Mouse (Mus musculus) bone marrow, adult 2 months (tissue): ENCODE measurements around the gene Nrip1. TPM values are rescaled to one million over a fixed set of nuclear protein-coding genes. Genes with fewer than 3 reads are reported as not detected.

Experiments used
- H3K27ac ChIP-seq: fragments of 200-500 bp; 2 replicates; pipeline ENCODE4 v1.5.1; 2012; ENCODE audit warnings: low read depth, mild to moderate bottlenecking, control low read depth, inconsistent platforms, low read length; ENCODE audit not compliant: control insufficient read depth, poor library complexity, insufficient read depth
- H3K4me1 ChIP-seq: fragments of 200-500 bp; 2 replicates; pipeline ENCODE4 v1.6.1; 2011; ENCODE audit warnings: low read length; ENCODE audit not compliant: control insufficient read depth, insufficient read depth
- H3K4me3 ChIP-seq: fragments of 200-500 bp; replicated peaks from 2 replicates; pipeline ENCODE3; 2011; ENCODE audit warnings: mild to moderate bottlenecking, low read depth, low read length, control low read depth; ENCODE audit not compliant: control insufficient read depth
- CTCF ChIP-seq: fragments of 200-500 bp; IDR thresholded peaks from 2 replicates; pipeline ENCODE4 v1.5.1; 2011; ENCODE audit warnings: low read length, control low read depth; ENCODE audit not compliant: control insufficient read depth, insufficient read depth
- POLR2A ChIP-seq: fragments of 200-500 bp; IDR thresholded peaks from 2 replicates; pipeline ENCODE4 v1.6.1; 2011; ENCODE audit warnings: low read depth, mild to moderate bottlenecking, control low read depth, low read length, borderline replicate concordance; ENCODE audit not compliant: control insufficient read depth
- WGBS: fragments of 180-500 bp; shearing (Covaris S2); methylation state at CpG from one replicate; pipeline ENCODE4 v1.1.7; 2018; 5-methylcytosine and 5-hydroxymethylcytosine counted together
- polyA plus RNA-seq: library from polyadenylated mRNA; stranded (reverse); fragments of >200 nt; gene quantifications from 2 replicates; pipeline ENCODE4 v1.2.4, GENCODE M21; 2011; ENCODE audit warnings: low replicate concordance; ENCODE audit not compliant: missing spikeins, insufficient read depth, insufficient read length

Gene Nrip1
- polyA plus RNA-seq, 1 experiment: 6.7 TPM

GRCm38 (mm10) chr16:76370041-76370715, 3.4 kb downstream of the Nrip1 start:
- Histone ChIP-seq H3K4me1 (peaks cover 2% of the 10 kb centered on the region), H3K27ac (no peak overlapping the region), H3K4me3 (no peak overlapping the region)
- TF ChIP-seq POLR2A (no peak), CTCF (peak; percentile 22; the same call in 1 of the 2 replicates)
- 13% methylated on average over 6 of the region's 6 CpGs for WGBS

GRCm38 (mm10) chr16:76369236-76369635, 4.4 kb downstream of the Nrip1 start:
- TF ChIP-seq CTCF (no peak), POLR2A (no peak)
- no peak overlapping the region for H3K4me3 ChIP-seq
- H3K4me1 ChIP-seq: peaks cover 3% of the 10 kb centered on the region
- WGBS: 72% methylated on average over 9 of the region's 9 CpGs
- no peak overlapping the region for H3K27ac ChIP-seq

- Histone ChIP-seq H3K4me1 (peaks cover 3% of the 10 kb centered on the region), H3K27ac (no peak overlapping the region), H3K4me3 (no peak overlapping the region)
- WGBS: 86% methylated on average over 12 of the region's 12 CpGs
- no peak for TF ChIP-seq CTCF
- no peak for TF ChIP-seq POLR2A
Measured at GRCm38 (mm10) chr16:76367261-76367908, 6.2 kb downstream of the Nrip1 start.

- WGBS: 5% methylated on average over 17 of the region's 17 CpGs
- Histone ChIP-seq H3K4me3 (peak overlapping the region; percentile 19), H3K4me1 (peaks cover 3% of the 10 kb centered on the region), H3K27ac (no peak overlapping the region)
- TF ChIP-seq POLR2A (no peak), CTCF (peak; percentile 29; the same call in 1 of the 2 replicates)
Measured at GRCm38 (mm10) chr16:76365790-76366406, 7.7 kb downstream of the Nrip1 start.

GRCm38 (mm10) chr16:76365237-76365636, 8.4 kb downstream of the Nrip1 start:
- no peak overlapping the region; the same call in 1 of the 2 replicates for H3K27ac ChIP-seq
- WGBS: 72% methylated on average over 10 of the region's 10 CpGs
- H3K4me3 ChIP-seq: no peak overlapping the region
- peaks cover 3% of the 10 kb centered on the region for H3K4me1 ChIP-seq
- TF ChIP-seq CTCF (no peak), POLR2A (no peak)

GRCm38 (mm10) chr16:76363641-76364040, 10.0 kb downstream of the Nrip1 start:
- TF ChIP-seq POLR2A (no peak), CTCF (no peak)
- WGBS: 75% methylated on average over 3 of the region's 3 CpGs
- Histone ChIP-seq H3K4me1 (peaks cover 3% of the 10 kb centered on the region), H3K4me3 (no peak overlapping the region), H3K27ac (no peak overlapping the region)

GRCm38 (mm10) chr16:76362982-76363381, 10.6 kb downstream of the Nrip1 start:
- 43% methylated on average over 12 of the region's 12 CpGs for WGBS
- Histone ChIP-seq H3K27ac (peak overlapping the region; percentile 18; the same call in 1 of the 2 replicates), H3K4me3 (no peak overlapping the region), H3K4me1 (peaks cover 3% of the 10 kb centered on the region)
- TF ChIP-seq POLR2A (no peak), CTCF (no peak)

- Histone ChIP-seq H3K27ac (no peak overlapping the region), H3K4me1 (peaks cover 1% of the 10 kb centered on the region), H3K4me3 (no peak overlapping the region)
- WGBS: 89% methylated on average over 6 of the region's 6 CpGs
- TF ChIP-seq POLR2A: no peak
- TF ChIP-seq CTCF: no peak
Measured at GRCm38 (mm10) chr16:76360441-76360840, 13.2 kb downstream of the Nrip1 start.

GRCm38 (mm10) chr16:76358757-76359156, 14.9 kb downstream of the Nrip1 start:
- Histone ChIP-seq H3K27ac (no peak overlapping the region), H3K4me3 (no peak overlapping the region), H3K4me1 (no peaks in the 10 kb centered on the region; the same call in none of the 2 replicates)
- WGBS: 71% methylated on average over 4 of the region's 4 CpGs
- no peak for TF ChIP-seq CTCF
- no peak for TF ChIP-seq POLR2A
